Mouse (Mus musculus): ENCODE measurements around the gene Cep41.

- no peak for TF ChIP-seq POLR2A (IDR thresholded peaks at IDR 0.05; ENCODE audit: borderline replicate concordance, extremely low read depth, insufficient read depth, insufficient read length, poor library complexity, severe bottlenecking)
- no peak for TF ChIP-seq CTCF (IDR thresholded peaks at IDR 0.05; ENCODE audit: borderline replicate concordance, extremely low read depth, insufficient read depth, insufficient read length)
Observed at GRCm38 (mm10) chr6:30610710-30611109, 82.8 kb downstream of the Cep41 start, which contains the start of gene Cpa5.
